Mouse (Mus musculus) midbrain, embryonic 15.5 days (tissue): ENCODE results near the gene Tfpi2. TPM values are rescaled to one million over a fixed set of nuclear protein-coding genes. Genes with fewer than 3 reads are reported as not detected.
A peak's percentile ranks its signal among the peaks of the same experiment; 100 is the strongest.

Experiments
- ATAC-seq: fragments of 200-750 bp; cut with Nextera tagmentation; replicated peaks from 2 replicates; pipeline ENCODE4 v1.8.0; 2017; ENCODE audit warnings: moderate TSS enrichment
- H3K27ac ChIP-seq: fragments of 300-500 bp; sonication (generic); 2 replicates; pipeline ENCODE4 v1.5.1; 2015; ENCODE audit warnings: mild to moderate bottlenecking, inconsistent platforms
- H3K27me3 ChIP-seq: fragments of 300-500 bp; sonication (generic); replicated peaks from 2 replicates; pipeline ENCODE4 v1.6.1; 2015; ENCODE audit warnings: inconsistent platforms
- H3K36me3 ChIP-seq: fragments of 300-500 bp; sonication (generic); replicated peaks from 2 replicates; pipeline ENCODE4 v1.6.1; 2015; ENCODE audit warnings: inconsistent platforms
- H3K4me1 ChIP-seq: fragments of 300-500 bp; sonication (generic); 2 replicates; pipeline ENCODE4 v1.6.1; 2015; ENCODE audit warnings: inconsistent platforms
- H3K4me2 ChIP-seq: fragments of 300-500 bp; sonication (generic); 2 replicates; pipeline ENCODE4 v1.6.1; 2015; ENCODE audit warnings: inconsistent platforms, mild to moderate bottlenecking, moderate library complexity
- H3K4me3 ChIP-seq: fragments of 300-500 bp; sonication (generic); 2 replicates; pipeline ENCODE4 v1.5.1; 2015; ENCODE audit warnings: mild to moderate bottlenecking, inconsistent platforms
- H3K9ac ChIP-seq: fragments of 300-500 bp; sonication (generic); 2 replicates; pipeline ENCODE4 v1.6.1; 2015; ENCODE audit warnings: mild to moderate bottlenecking, inconsistent platforms
- H3K9me3 ChIP-seq: fragments of 300-500 bp; sonication (generic); 2 replicates; pipeline ENCODE4 v1.6.1; 2016; ENCODE audit warnings: inconsistent platforms
- WGBS: fragments of 180-500 bp; shearing (Covaris S2); methylation state at CpG from one replicate; pipeline ENCODE4 v1.1.7; 2015; ENCODE audit warnings: mixed read lengths; 5-methylcytosine and 5-hydroxymethylcytosine counted together
- polyA plus RNA-seq: library from polyadenylated mRNA; unstranded; fragments of >200 nt; fragmentation: Nextera tagmentation; extraction: Ambion mirVana; gene quantifications from 2 replicates; pipeline ENCODE4 v1.2.1, GENCODE M21; 2015

Gene Tfpi2
- 0.45 and 0.77 TPM in 2 replicates for polyA plus RNA-seq

DNA sequence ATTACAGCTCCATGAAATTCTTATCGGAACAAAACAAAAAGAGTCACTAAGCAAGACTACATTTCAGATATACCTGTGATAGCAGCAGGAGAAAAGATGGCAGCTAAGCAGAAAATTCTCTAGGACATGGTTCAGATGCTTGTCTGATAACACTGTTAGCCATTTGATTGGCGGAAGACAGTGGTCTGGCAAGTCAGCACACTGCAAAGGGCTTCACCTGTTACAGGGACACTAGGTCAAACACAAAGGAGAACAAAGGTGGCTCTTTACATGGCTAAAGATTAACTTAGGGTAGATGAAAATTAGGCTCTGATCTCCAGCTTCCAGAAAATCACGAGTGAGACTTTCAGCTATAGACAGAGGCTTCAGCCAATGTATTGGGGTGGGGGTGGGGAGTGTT lies at the start of gene Tfpi2:
TSS of gene Tfpi2 (minus strand) at position 170 of the 400 bp plus-strand sequence.
- no peak within 1 kb of the TSS for H3K4me3 ChIP-seq
- no peak for ATAC-seq
- no peak within 1 kb of the TSS for H3K27ac ChIP-seq
- no peaks in the 10 kb centered on the region for H3K27me3 ChIP-seq
- no peaks in the 10 kb centered on the region for H3K36me3 ChIP-seq
- H3K9me3 ChIP-seq: no peaks in the 10 kb centered on the region
- H3K4me2 ChIP-seq: no peak within 1 kb of the TSS
- no peak within 1 kb of the TSS for H3K9ac ChIP-seq
- WGBS: 78% methylated on average over 3 of the region's 3 CpGs
- no peaks in the 10 kb centered on the region for H3K4me1 ChIP-seq

DNA sequence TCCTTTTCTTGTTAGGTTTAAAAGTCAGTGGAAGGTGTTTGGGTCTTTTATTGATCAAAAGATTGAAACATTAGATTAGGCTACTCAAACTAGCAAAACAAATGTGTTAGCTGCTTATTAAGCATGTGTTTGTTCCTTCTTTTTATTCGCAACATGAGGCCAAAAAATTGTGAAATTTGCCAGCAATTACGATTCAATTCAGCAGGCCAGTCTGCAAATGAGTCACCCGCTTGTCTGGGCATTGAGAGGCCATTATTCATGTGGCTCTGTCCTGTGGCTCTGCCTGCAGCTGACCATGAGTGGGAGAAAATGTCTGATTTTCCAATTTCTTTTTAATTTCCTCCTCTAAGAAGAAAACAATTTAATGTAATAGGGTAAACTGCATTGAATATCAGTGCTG lies 42.2 kb upstream of the Tfpi2 start:
- Histone ChIP-seq H3K27ac (no peak overlapping the region), H3K4me2 (no peak overlapping the region), H3K9ac (no peak overlapping the region), H3K27me3 (no peaks in the 10 kb centered on the region), H3K9me3 (no peaks in the 10 kb centered on the region), H3K4me3 (no peak overlapping the region), H3K4me1 (no peaks in the 10 kb centered on the region), H3K36me3 (no peaks in the 10 kb centered on the region)
- ATAC-seq: no peak
- WGBS: 77% methylated on average over 3 of the region's 3 CpGs

DNA sequence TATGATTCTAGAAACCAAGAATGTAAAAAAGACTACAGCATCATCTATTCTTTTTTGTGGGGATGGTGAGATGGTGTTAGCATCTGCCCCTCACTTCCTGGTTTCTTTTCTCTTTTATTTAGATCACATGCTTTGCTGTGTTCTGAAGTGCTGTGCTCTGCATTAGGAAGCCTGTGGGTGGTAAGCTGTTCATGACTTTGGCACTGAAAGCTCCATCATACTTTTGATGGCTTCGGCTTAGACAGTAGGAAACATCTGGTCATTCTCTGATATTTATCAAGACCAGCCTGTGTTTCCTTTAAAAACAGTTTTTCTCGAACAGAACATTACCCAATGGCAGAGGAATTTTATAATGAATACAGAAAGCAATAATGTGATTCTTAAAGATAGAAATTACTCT lies 37.6 kb upstream of the Tfpi2 start:
- Histone ChIP-seq H3K4me1 (no peaks in the 10 kb centered on the region), H3K9ac (no peak overlapping the region), H3K4me2 (no peak overlapping the region), H3K9me3 (no peaks in the 10 kb centered on the region), H3K27me3 (no peaks in the 10 kb centered on the region), H3K4me3 (no peak overlapping the region), H3K36me3 (no peaks in the 10 kb centered on the region), H3K27ac (no peak overlapping the region)
- whole genome bisulfite sequencing: 75% methylated on average over 2 of the region's 2 CpGs
- no peak for ATAC-seq

DNA sequence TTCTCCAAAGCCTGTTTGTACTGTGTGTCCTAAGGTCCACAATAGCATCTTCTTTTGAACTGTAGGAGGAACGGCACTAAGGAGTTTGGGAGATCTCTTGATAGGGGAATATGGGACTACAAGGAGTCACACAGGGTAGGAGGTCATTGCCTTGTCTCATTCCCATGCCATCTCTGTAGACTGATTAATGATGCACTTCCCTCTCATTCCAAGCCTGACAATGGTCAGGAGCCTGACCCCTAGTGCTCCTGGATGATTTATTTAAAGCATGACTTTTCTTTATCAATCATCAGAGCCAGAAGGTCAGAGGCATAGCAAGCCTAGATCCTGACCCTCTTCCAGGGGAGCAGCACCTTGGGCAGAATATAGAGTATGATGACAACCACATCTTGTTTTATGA lies 33.9 kb upstream of the Tfpi2 start:
- H3K9me3 ChIP-seq: no peaks in the 10 kb centered on the region
- H3K27ac ChIP-seq: no peak overlapping the region
- no peaks in the 10 kb centered on the region for H3K27me3 ChIP-seq
- H3K4me2 ChIP-seq: no peak overlapping the region
- H3K4me3 ChIP-seq: no peak overlapping the region
- no peak for ATAC-seq
- no peaks in the 10 kb centered on the region for H3K4me1 ChIP-seq
- 74% methylated on average over 1 of the region's 1 CpGs for WGBS
- no peaks in the 10 kb centered on the region for H3K36me3 ChIP-seq
- H3K9ac ChIP-seq: no peak overlapping the region

DNA sequence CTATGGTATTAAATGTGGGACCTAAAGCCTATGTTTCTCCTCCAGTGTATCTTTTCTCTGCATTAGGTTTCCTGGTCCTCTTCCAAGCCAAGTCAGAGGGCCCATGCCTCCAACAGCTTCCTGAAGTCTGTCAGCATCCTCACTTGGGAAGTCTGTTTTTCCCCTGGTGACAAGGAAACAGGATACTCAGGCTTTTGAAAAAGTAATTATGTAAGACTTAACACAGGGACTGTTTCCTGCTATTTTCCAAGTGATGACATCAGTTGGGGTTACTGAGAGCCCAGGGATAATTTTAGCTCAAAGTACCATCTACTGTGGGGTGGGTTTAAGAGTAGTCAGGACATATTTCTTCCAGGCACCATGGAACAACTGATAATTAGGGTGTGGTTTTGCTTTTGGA lies 20.8 kb upstream of the Tfpi2 start:
- ATAC-seq: no peak
- Histone ChIP-seq H3K4me1 (no peaks in the 10 kb centered on the region), H3K27me3 (no peaks in the 10 kb centered on the region), H3K4me3 (no peak overlapping the region), H3K9ac (no peak overlapping the region), H3K4me2 (no peak overlapping the region), H3K9me3 (no peaks in the 10 kb centered on the region), H3K27ac (no peak overlapping the region), H3K36me3 (no peaks in the 10 kb centered on the region)

DNA sequence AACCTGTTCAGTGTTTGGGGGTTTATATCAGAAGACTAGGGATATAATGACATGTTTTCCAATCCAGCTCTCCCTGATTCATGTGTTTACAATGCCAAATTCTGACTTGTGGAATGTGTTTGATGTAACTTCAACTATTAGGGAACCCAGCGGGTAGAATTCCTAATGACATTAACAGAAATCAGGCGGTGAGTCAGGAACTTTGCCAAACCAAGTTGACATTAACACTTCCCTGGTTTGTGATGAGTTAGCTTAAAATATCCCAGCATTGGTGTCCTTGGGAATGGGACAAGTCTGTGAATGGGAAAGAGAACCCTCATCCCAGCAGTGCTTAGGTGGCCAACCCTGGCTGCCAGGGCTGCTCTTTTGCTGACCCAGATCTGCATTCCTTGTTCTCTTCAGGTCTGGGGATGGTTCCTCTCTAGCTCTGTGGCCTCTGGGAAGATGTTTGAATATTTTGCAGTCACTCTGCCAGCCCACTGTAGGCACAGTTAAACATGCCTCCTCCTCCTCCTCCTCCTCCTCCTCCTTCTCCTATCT lies 19.9 kb upstream of the Tfpi2 start:
- no peak overlapping the region for H3K27ac ChIP-seq
- ATAC-seq: no peak
- no peak overlapping the region for H3K4me3 ChIP-seq
- no peaks in the 10 kb centered on the region for H3K27me3 ChIP-seq
- peaks cover 5% of the 10 kb centered on the region for H3K4me1 ChIP-seq
- H3K9me3 ChIP-seq: no peaks in the 10 kb centered on the region
- no peak overlapping the region for H3K4me2 ChIP-seq
- H3K9ac ChIP-seq: no peak overlapping the region
- H3K36me3 ChIP-seq: no peaks in the 10 kb centered on the region
- 82% methylated on average over 2 of the region's 2 CpGs for WGBS

DNA sequence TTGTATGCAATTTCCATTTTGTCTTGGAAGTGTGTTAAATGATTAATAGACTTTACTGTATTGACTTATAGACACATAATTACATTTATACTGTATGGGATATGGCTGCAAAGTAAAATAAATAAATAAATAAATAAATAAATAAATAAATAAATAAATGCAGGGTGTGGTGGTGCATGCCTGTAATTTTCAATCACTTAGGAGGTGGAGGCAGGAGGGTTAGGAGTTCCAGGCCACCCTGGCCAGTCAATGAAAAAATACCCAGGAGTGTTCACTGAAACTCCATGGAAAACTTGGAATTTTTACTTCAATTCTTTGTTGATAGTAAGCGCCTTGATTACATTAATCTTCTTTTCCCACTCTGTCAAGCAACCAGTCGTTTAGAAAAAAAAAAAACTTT lies 16.1 kb upstream of the Tfpi2 start:
- no peak overlapping the region for H3K9ac ChIP-seq
- H3K27ac ChIP-seq: no peak overlapping the region
- H3K4me1 ChIP-seq: peaks cover 5% of the 10 kb centered on the region
- whole genome bisulfite sequencing: 75% methylated on average over 2 of the region's 2 CpGs
- H3K4me3 ChIP-seq: peak overlapping the region; percentile 26; the same call in 1 of the 2 replicates
- no peaks in the 10 kb centered on the region for H3K9me3 ChIP-seq
- no peaks in the 10 kb centered on the region for H3K36me3 ChIP-seq
- ATAC-seq: no peak
- H3K27me3 ChIP-seq: no peaks in the 10 kb centered on the region
- no peak overlapping the region for H3K4me2 ChIP-seq

DNA sequence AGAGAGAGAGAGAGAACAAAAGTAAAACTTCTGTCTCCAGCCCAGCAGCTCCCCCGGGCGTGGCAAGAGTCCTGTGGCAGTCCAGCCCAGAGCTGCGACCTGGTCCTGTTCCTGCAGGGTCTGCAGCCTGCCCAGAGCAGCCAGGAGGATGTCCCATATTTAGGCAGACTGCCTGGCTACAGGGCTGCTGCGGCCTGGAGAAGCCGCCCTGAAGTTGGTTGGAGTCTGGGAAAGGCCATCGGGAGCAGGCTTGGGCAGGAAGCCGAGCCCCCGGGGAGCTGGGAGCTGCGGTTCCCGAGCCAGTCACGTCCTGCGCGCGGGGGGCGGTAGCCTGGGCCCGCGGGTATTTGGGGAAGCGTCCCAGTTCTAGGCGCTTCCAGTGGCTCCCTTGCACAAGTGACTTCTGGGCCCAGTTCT lies 15.2 kb upstream of the Tfpi2 start, which contains the start of gene Gng11:
TSS of gene Gng11 (plus strand) at position 15 of the 417 bp plus-strand sequence.
- Histone ChIP-seq H3K27ac (peak within 1 kb of the TSS; percentile 50; the same call in 1 of the 2 replicates), H3K9ac (peak within 1 kb of the TSS; percentile 27), H3K36me3 (no peaks in the 10 kb centered on the region), H3K4me1 (peaks cover 5% of the 10 kb centered on the region), H3K27me3 (no peaks in the 10 kb centered on the region), H3K4me2 (peak within 1 kb of the TSS; percentile 53), H3K4me3 (peak within 1 kb of the TSS; percentile 26), H3K9me3 (no peaks in the 10 kb centered on the region)
- ATAC-seq: peak; percentile 56; the same call in 1 of the 2 replicates
- whole genome bisulfite sequencing: under 1% methylated on average over 19 of the region's 19 CpGs

DNA sequence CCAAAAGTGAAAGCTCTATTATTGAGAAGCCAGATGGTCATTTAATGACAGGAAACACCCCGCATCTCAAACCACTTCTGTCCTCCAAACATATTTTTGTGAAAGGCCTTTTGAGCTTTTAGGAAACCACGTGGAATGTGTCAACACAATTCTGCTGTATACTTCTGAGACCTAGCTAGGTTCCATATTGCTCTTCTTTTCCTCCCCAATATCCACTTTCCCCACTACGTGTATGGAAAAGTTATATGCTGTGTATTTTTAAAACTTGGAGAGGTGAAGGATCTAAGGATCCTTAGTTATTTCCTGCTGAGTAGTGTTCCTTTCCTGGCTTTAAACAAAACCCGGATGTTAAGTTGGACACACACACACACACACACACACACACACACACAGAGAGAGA lies 14.7 kb upstream of the Tfpi2 start:
- ATAC-seq: no peak
- no peaks in the 10 kb centered on the region for H3K36me3 ChIP-seq
- WGBS: 54% methylated on average over 4 of the region's 4 CpGs

DNA sequence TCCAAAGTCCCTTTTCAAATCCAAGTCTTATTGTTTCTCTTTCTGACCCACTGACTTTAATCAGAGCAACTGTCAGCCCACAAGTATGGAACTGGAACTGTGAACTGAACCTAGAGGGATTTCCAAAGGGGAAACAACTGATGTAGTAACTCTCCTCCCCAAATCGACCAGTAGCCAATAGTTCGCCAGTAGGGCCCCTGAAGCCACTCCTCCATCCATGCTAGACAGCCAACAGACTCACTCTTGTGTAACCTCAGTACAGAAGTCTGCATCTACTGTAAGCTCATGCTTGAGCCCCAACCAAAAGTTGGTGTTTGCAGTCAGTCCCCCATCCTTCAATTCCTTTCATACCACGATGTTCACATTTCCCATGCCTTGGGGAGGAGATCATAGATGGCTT lies 12.0 kb upstream of the Tfpi2 start:
- no peaks in the 10 kb centered on the region for H3K27me3 ChIP-seq
- H3K4me2 ChIP-seq: no peak overlapping the region
- H3K4me3 ChIP-seq: no peak overlapping the region
- no peak overlapping the region for H3K27ac ChIP-seq
- 77% methylated on average over 3 of the region's 3 CpGs for WGBS
- no peak overlapping the region for H3K9ac ChIP-seq
- H3K36me3 ChIP-seq: no peaks in the 10 kb centered on the region
- H3K4me1 ChIP-seq: peaks cover 5% of the 10 kb centered on the region
- no peak for ATAC-seq
- H3K9me3 ChIP-seq: no peaks in the 10 kb centered on the region

More for the DNA sequence above, 14.7 kb upstream of the Tfpi2 start:
- Histone ChIP-seq H3K4me1 (peaks cover 5% of the 10 kb centered on the region), H3K4me3 (no peak overlapping the region), H3K9me3 (no peaks in the 10 kb centered on the region), H3K4me2 (no peak overlapping the region), H3K9ac (no peak overlapping the region), H3K27ac (no peak overlapping the region), H3K27me3 (no peaks in the 10 kb centered on the region)

DNA sequence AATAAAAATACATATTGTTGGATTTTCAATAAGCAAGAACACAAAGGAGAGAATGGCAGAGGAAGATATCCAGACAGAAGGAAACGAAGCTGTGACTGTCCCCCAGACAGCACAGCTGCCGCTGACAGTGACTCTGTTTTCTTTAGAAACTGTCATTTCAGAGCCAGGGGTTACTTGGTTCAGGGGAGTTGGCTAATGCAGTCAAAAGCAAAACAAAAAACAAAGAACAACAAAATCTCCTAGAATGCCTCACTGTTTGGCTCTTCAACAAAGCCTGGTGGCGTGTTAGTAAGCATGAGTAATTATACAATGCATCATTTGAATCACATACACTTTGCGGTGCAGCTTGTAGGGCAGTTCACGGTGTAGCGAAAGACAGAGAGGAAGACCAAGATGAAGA lies 10.6 kb upstream of the Tfpi2 start:
- Histone ChIP-seq H3K4me1 (peaks cover 5% of the 10 kb centered on the region), H3K27me3 (no peaks in the 10 kb centered on the region), H3K36me3 (no peaks in the 10 kb centered on the region), H3K4me3 (no peak overlapping the region), H3K9me3 (no peaks in the 10 kb centered on the region), H3K4me2 (no peak overlapping the region), H3K9ac (no peak overlapping the region), H3K27ac (no peak overlapping the region)
- 55% methylated on average over 6 of the region's 6 CpGs for WGBS
- ATAC-seq: no peak

DNA sequence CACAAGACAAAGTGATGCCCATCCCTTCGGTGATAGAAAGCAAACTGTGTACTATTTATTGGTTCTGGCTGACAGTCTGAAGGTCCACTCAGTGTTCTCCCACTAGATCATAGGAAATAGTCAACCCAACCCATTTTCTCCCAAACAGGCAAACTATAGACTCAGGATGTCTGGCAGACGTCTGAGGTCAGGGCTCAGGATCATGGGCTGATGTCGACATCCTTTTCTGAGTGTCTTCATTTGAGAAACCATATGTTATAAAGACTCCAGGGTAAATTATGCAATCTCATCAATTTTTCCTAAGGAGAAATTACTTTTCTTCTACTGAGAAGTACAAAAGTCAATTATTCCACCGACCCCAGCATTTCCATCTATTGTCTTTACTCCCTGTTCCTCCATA lies 9.4 kb upstream of the Tfpi2 start:
- Histone ChIP-seq H3K4me2 (no peak overlapping the region), H3K4me3 (no peak overlapping the region), H3K4me1 (no peaks in the 10 kb centered on the region), H3K9ac (no peak overlapping the region), H3K36me3 (no peaks in the 10 kb centered on the region), H3K27me3 (no peaks in the 10 kb centered on the region), H3K27ac (no peak overlapping the region), H3K9me3 (no peaks in the 10 kb centered on the region)
- ATAC-seq: no peak
- WGBS: 81% methylated on average over 4 of the region's 4 CpGs

DNA sequence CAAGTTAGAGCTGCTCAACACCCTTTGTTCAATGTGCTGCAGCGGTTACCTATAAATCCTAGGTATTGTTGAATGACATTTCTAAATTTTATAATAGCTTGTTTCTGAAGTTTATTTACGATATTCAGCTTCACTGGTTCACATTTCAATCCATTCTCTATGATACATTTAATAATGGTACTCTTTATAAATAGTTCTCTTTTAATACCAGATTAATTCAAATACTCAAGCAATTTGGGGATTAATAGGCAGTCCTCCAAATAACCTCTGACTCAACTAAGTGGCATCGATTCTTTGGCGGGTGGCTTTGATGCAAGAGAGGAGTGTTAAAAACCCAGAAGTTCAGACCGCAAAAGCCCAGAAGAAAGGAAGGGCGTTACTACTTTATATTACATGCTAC lies 4.8 kb upstream of the Tfpi2 start, which contains the start of gene Gngt1:
TSS of gene Gngt1 (plus strand) at position 301 of the 400 bp plus-strand sequence.
- no peaks in the 10 kb centered on the region for H3K9me3 ChIP-seq
- H3K9ac ChIP-seq: no peak within 1 kb of the TSS
- 86% methylated on average over 6 of the region's 6 CpGs for WGBS
- no peak within 1 kb of the TSS for H3K27ac ChIP-seq
- H3K4me2 ChIP-seq: no peak within 1 kb of the TSS
- no peaks in the 10 kb centered on the region for H3K4me1 ChIP-seq
- no peaks in the 10 kb centered on the region for H3K27me3 ChIP-seq
- no peak within 1 kb of the TSS for H3K4me3 ChIP-seq
- no peaks in the 10 kb centered on the region for H3K36me3 ChIP-seq
- no peak for ATAC-seq
